Mouse (Mus musculus) retina, adult 2 months (tissue): ENCODE results near the gene Amdhd1.

Experiments
- DNase-seq: peaks from one replicate; pipeline ENCODE4 v3.0.0-alpha.2; 2012; ENCODE audit warnings: low read depth, low spot score

The Amdhd1 gene

GRCm38 (mm10) chr10:93484511-93484910 lies 55.3 kb downstream of the Amdhd1 start:
- no peak for DNase-seq
